Mouse (Mus musculus) T-cell, adult 2 months (primary cell): Measurements from ENCODE around the gene Pla2g6.

ENCODE experiments used
- DNase-seq: peaks from one replicate; pipeline ENCODE4 v3.0.0; 2022; ENCODE audit warnings: low spot score

Pla2g6 gene

DNA sequence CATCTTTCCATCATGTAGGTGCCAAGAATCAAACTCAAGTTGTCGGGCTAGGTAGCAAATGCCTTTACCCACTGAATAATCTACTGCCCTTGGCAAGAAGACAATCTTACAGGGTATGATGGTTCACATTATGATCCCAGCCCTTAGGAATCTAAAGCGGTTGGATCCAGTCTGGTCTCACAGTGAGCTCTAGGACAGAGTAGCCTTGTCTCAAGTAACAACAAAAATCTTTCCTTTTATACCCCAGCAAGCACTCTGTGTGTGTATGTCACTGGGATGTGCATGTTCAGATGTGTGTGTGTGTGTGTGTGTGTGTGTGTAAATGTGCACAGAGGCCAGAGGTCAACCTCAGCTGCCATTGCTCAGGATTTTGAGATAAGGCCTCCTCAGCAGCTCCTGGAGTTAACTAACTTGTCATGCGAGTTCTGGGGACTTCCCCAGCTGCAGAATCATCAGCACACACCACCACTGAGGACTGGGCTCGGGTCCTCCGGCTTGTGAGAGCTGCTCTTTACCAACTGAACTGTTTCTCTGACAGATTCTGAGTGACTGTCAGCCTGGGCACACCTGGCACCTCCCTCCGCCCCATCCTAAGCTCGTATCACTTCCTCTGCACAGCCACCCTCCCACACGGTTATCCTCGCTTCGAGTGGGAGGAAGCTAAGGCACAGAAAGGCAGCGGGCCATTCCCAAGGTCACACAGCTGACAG lies 5.8 kb downstream of the Pla2g6 start:
- peak; percentile 31 for DNase-seq

DNA sequence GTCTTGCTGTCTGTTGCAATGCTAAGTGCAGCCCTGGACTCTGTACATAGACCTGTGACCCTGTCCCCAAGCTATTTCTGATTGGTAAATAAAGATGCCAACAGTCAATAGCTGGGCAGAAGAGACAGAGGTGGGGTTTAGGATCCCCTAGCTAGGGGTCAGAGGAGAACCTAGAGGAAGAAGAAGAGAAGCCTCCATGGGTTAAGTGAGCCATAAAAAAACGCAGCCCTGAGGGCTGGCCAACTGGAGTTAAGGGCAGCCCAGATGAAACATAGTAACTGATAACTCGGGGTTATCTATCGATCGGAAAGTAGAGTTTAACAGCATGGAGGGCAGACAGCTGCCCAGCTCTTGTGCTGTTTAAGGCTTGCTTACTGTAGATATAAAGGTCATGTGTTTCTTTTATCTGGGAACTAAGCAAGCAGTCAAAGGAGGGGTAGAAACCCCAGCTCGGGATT lies 6.4 kb downstream of the Pla2g6 start:
- no peak for DNase-seq

DNA sequence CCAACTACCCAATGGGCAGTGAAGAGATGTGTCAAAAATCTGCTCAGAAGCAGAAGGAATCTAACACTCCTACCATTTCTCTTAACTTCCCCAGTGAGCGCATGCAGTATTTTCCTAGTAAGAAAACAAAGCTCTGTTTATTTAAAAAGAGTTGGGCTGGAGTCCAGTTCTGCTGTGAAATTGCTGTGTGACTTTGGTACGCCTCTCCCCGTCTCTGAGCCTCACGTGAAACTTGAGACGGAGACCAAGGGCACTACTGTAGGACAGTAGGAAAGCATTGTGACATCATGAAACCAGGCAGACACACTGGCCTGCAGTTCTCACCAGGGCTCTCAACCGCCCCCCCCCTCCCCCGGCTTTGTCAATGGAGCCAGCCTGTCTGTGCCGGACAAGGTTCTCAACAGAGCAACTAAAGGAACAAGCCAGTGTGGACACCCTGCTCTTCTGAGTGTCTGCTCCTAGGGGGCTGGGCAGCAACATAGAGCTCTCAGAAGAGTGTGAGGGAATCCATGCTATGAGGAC lies 14.3 kb downstream of the Pla2g6 start:
- no peak for DNase-seq

DNA sequence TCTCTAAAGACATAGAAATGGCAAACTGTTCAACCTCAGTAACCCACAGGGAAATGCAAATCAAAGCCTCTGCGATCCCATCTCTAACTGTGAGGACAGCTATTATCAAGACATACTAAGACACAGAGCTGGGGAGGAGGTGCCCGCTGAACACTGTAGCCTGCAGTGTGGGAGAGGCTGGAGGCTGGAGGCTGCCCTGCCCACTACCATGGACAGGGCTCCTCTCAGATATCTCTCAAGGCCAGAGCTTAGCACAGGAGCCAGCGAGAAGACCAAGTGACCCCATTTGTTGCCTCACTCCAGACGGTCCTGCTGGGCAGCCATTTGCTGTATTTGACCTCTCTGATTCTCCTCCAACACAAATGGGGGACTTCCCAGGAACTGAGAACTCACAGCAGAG lies 20.3 kb downstream of the Pla2g6 start:
- no peak for DNase-seq

DNA sequence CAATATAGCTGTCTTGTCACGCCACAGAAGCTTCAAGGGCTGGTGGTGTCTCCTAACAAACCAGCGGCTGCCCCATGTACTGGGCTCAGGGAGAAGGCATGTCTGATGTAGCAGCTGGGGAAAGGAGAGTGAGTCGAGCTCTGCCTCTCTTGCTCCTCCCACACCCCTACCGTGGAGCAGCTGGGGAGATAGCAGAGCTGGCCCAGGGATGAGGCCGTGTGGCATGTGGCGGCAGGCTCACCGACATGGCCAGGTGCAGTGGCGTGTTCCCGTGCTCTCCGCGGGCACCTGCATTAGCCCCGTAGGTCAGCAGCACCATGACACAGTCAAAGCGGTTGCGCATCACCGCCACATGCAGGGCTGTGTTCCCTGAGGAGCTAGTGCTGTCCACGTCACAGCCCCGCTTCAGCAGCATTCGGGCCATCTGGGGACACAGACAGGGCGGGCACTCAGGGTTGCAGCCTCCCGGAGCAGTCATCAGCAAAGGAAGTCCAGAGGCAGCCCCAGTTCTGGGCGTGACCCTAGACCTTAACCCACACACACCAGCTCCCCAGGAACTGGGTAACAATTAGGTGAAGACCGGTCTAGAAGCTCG lies 22.1 kb downstream of the Pla2g6 start:
- no peak for DNase-seq

DNA sequence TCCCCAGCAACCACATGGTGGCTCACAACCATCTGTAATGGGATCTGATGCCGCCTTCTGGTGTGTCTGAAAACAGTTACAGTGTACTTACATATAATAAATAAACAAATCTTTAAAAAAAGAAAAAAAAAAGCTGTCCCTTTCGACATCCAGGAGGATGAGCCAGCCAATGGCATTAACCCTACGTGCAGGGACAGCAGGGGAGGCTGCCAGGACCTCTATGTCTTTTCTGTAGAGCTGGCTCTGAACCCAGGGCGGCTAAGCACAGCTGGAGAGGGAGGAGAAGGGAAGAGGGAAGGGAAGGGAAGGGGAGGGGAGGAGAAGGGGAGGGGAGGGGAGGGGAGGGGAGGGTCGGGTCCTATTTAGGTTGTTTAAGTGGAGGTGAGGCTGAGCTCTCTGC lies 23.4 kb downstream of the Pla2g6 start:
- no peak for DNase-seq

DNA sequence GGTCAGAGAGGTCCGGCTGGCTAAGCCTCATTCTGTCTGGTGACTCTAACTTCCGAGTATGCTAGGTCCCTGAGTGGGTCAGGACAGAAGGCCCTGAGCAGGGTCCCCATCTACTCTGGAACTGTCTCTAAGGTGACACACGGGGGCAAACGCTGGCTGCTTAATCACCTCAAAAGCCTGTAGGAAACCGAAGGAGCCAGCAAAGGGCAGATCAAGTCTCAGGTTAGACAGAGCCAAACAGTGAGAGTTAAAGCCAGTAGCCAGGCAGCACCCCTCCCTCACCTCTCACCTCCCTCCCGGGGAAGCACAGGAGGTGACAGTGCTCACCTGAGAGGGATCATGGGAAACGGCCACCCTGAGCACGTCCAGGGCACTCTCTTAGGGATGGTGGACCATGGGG lies 24.5 kb downstream of the Pla2g6 start:
- DNase-seq, result no peak

DNA sequence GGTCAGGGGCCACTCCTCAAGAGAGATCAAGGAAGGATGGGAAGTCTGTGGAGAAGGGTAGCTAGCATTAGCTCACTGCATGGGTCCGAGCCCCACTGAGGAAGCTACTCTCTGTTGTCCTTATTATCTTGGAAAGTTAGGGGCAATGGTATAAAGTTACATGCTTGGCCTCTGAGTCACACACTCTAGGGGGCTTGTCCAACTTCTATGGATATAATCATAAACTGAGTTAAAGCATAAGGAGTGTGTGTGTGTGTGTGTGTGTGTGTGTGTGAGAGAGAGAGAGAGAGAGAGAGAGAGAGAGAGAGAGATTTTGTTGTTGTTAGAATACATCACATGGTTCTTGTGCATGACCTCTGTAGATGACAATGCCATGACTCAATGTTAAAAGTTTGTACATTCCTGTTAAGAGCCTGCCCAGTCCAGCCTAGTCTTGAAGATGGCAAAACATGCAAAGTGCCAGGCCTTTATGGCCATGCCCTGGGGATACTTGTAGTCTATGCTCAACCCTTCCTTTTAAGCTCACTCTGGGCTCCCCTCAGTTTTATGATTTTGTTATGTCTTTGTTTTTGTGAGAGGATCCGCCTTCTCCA lies 28.5 kb downstream of the Pla2g6 start:
- DNase-seq, result no peak

DNA sequence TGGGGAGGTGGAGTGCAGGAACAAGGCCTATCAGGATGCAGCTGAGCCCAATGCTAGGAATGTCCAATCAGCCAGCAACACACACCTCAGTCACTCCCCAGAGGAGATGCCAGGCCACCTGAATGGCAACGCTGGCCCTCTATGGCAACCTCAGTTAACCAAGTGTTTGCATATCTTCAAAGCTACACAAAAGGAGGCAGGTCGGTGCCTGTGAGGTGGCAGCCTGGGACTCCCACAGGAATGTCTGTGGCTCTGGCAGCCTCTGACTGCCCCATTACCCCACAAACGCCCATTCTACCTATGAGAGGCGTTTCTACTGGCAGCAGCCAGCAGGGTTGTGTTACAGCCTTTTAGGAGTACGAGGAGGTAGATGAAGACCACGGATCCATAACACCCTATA lies 29.6 kb downstream of the Pla2g6 start:
- no peak for DNase-seq

DNA sequence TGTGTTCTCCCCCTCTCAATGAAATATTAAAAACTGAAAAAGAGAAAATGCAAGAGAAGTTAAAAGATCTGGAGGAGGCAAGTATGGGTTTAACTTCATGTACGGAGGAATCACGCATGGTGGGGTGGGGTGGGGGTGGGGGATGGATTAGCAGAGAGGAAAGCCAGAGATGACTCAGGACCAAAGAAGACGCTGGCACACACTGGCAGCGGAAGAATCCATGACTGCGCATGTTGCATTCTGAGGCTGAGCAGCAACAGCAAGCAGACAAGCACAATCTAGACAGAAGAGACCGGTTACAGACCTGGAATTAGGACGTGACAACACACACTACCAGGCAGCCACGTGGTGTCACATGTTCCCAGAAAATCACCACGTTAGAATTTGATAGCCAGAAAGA lies 35.4 kb downstream of the Pla2g6 start:
- no peak for DNase-seq

DNA sequence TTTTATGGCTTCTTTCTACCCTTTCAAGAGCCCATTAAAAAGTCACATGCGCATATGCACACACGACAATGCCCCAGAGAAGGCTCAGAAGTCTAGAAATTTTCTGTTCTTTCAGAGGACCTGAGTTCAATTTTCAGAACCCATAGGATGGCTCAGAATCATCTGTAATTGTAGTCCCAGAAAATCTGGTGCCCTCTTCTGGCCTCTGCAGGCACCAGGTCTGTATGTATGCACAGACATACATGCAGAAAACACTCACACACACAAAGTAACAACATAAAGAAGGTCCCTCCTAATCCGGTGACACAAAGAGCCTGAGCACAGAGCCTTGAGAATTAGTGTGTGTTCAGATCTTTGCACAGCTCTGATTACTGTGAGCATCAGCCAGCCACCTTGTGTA lies 37.9 kb downstream of the Pla2g6 start:
- DNase-seq, result no peak

DNA sequence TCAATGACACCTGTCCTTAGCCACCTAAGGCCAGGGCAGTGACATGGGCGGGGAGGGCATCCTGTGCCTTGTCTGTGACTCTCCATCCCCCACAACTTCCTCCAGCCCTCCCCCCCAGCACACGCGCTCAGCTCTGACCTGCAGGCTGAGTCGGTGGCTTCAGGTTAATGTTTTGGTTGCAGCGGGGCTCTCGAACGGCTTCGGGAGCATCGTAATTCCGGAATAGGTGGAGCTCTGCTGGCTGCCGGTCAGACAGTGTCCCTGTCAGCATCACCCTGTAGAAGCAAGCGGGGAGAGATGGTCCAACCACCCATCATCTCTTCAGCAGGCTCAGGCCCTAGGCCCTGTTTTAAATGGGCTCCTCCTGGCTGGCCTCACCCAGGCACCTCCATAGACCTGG lies 38.7 kb downstream of the Pla2g6 start:
- DNase-seq, result no peak

DNA sequence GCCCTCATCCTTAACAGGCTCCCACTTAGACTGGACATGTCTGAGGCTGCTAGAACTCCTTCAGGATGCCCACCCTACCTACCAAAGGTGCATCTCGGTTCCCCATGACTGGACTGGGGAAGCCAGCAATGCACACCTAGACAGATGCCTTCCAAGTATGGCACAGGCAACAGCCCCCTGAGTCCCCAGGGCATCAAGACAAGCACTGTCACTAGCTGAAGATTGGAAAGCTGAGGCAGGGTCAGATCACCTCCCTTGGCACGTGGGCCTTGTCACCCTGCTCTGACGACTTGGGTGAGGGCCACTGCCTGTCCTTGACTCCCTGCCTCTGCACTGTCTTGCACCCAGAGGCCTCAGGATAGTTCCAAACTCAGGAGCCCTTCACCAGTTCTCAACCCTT lies 39.8 kb downstream of the Pla2g6 start:
- DNase-seq, result no peak

DNA sequence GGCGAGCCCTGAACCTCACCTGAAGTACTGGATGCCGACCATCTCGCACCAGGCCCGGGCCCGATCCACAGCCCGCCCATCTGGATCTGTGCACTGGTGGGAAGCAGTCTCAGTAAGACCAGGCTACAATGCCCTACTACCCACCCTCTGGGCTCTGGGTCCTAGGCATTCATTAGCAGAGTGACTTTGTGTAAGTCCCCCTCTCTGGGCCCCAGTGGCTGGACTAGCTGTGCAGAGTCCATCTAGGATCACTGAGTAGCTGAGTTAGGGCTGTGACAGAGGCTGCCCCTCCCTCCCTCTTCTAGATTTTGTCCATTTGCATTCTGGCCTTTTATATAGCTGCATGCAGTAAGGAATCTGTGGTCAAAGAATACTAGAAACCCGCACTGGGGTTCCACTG lies 41.1 kb downstream of the Pla2g6 start:
- no peak for DNase-seq

DNA sequence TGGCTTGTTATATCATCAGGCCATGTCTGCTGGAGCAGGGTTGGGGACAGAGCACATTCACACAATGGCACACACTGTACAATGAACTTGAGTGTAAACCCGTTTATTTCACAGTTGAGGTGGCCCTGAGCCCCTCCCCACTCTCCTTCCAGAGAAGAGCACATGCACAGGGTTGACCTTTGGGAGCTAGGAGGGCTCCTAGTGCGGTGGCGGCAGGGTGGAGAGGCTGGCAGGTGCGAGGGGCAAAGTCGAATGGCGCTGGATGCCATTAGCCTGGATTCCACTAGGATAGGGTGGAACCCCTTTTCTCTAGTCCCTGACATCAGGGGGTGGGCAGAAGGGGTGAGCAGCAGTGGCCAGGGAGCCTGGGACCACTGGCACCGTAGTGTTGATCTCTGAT lies 42.0 kb downstream of the Pla2g6 start:
- no peak for DNase-seq

DNA sequence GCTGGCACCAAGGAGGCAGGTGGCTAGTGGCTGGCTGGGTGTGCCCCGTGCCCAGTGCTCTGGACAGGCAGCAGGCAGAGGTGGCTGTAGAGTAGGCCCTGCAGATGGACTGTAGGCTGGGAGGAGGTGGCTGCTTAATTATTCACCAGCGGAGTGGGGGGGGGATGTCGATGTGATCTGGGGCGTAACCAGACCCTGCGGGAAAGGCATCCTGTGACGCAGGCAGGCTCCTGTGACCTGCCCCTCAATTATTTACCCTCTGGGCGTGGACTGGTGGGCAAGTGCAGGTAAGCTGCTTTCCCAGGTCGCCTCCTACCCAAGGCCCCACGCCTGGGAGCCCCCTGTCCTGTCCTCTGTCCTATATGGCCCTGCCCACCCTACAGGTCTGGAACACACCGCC lies 42.8 kb downstream of the Pla2g6 start, which contains the start of gene Baiap2l2:
Gene Baiap2l2 (minus strand): TSS at position 139 of the 400 bp plus-strand sequence.
- DNase-seq, result no peak

DNA sequence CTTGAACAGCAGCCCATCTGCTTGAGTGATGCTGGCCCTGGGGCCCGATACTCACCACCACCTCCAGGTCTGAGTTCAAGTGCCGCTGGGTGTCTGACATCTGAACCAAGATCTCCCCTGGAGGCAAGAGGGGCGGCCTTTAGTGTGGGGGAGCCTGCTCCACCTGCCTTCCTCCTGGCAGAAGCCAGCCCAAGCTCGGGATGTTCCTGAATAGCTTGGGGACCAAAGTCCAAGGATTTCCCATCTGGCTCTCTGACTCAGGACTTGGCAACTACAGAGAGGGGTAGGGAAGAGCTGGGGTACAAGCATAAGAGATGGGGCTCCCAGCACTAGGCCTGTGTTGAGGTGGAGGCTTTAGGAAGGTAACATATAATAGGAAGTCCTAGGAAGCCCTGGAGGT lies 44.8 kb downstream of the Pla2g6 start:
- DNase-seq, result no peak

DNA sequence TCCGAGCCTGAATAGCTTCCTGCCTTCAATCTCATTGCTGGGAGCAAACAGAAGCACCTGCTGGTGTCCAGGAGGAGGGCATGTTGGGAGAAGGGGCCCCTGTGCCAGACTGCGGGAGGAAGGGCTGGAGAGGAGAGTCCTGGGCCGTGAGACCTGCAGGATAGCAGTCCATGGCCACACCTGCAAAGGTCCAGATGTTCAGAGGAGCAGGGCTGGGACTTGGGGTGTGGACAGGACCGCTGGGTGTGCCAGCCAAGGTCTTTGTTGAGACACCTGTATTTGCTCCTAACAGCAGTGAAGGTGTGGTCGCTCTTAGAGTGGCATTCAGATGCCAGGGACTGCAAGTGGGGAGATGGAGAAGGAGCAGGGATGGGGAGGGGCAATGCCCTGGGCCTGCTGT lies 45.8 kb downstream of the Pla2g6 start:
- DNase-seq, result no peak

DNA sequence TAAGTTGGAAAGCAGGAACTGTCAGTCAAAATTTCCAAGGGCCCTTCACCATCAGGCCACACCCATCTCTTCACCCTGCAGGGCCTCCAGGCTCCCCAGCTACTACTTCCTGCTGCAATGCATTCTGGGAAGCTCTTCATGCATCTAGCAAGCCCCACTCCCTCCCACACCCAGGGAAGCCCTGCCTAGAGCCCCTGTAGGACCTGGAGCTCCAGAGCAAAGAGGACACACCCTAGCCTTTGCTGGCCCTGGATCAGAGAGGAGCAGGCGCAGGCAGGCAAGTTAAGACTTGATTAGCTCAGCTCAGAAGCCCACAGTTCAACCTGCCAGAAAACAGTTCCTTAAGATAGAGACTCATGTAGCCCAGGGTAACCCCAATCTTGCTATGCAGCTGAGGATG lies 46.8 kb downstream of the Pla2g6 start:
- DNase-seq, result peak; percentile 56

DNA sequence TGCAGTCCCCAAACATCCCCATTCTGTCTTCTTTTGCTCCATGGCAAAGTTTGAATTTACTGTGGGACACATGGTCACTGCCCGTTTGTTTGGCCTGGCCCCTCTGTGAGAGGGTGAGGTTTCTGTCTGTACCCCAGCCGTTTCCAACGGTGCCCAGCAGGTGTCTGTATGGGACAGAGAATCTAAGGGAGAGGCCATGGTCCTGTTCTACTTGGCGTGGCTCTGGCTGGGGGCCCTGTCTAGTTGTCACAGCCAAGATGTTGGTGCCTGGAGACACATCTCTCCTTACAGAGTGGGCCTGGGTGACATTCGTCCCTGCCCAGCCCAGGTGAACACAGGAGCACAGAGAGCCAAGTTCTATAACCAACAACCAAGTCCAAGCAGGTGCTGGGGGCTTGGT lies 47.3 kb downstream of the Pla2g6 start:
- DNase-seq, result no peak

DNA sequence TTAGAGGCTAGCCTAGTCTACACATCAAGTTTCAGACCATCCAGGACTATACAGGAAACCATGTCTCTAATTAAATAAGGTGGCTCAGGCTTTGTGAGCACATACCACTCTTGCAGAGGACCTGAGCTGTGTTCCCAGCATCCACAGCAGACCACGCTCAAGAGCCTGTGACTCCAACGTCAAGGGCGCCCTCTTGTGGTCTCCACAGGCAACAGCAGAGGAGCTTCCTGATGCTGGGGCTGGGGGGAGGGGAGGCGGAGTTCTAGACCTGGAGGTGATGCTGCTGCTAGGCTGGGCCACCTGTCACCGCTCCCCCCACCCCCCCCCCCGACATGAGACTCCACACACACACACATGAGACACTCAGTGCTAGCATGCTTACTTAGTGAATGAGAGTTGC lies 48.0 kb downstream of the Pla2g6 start:
- peak; percentile 48 for DNase-seq

DNA sequence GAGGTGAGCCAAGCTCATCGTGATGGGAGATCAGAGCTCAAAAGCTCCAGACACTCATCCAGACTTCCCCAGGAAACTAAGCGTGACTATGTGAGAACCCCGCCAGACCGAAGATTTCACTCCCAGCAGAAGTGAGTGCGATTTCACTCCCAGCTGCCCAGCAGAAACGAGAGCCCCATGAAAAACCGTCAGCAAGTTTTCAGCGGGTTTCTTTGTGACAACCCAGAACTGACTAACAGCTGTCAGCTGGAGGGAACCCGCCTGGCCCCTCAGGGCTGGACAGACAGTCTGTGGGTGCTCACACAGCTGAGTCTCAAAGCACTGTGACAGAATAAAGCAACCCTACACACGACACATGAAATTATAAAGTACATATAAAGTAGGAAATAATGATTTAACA lies 50.5 kb downstream of the Pla2g6 start:
- no peak for DNase-seq

DNA sequence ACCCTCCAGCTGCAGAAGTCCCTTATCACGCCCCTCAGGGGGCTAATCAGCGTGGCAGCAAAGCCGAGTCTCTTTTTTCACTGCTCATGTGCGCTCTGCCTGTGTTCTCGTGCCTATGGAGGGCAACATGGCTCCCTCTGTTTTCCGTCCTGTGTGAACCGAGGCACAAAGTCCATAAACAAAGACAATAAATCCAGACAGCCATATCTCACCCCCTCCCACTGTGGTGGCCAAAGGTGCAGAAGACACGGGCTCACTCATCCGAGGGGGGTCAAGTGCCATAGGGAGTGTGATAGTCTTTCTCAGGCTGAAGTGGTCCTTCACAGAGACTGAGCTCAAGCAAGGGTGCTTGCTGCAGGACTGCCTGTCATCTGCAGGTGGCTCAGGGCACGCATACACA lies 55.2 kb downstream of the Pla2g6 start:
- DNase-seq, result no peak
